Mouse (Mus musculus): ENCODE results near the gene Mapk8ip3.

Gene Mapk8ip3

DNA sequence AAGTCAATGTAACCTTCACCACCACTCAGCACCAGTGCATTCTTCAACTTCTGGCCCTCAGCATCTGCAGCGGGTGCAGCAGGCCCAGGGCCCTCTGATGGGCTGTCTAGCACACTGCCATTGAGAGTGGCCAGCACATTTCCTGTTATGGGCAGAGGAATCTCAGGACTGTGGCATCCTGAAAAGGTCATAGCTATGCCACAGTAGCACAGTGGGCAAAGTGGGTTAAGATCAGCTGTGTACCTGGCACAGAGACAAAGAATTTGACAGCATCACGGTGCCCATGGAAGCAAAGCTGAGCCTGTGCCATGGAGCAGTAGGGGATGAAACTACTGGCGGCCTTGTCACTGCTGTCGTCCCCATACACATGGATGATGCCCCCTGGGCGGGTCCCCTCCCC, 37.6 kb downstream of the Mapk8ip3 start:
- 60% methylated on average over 5 of the region's 5 CpGs for WGBS

DNA sequence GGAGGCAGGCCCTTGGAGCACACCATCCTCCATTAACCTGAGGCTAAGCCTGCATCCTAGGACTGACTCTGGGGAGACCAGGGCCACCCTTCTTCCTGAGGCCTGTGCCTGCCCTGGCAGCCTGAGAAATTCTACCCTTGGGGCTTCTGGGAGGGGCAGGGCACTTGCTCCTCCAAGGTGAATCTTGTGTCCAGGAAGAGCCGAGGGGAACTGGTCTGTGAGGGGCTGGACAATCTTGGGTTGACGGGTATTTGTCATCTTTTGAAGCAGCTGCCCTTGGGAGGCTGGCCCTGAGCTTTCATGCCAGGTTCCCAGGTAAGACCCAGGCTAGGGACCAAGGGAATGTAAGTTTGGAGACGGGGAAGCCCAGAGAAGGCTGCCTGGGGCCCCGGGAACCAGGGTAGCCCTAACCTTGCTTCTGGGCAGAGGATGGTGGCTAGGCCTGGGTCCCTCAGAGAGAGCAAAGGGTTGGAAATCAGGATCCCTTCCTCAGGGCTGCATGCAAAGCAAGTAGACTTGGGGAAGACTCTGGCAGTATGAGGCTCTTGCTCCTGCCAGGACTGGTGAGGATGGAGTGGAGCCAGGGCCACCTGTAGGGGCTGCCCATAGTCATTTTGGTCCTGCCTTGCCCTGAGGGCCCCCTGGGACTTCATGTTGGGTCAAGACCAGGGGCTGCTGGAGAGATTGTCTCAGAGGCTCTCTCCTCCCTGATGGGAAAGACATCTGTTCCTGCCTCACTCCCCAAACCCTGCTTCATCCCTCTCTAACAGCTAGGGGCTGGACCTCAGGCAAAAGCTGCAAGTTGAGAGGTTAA, 38.5 kb downstream of the Mapk8ip3 start:
- 73% methylated on average over 4 of the region's 4 CpGs for WGBS

DNA sequence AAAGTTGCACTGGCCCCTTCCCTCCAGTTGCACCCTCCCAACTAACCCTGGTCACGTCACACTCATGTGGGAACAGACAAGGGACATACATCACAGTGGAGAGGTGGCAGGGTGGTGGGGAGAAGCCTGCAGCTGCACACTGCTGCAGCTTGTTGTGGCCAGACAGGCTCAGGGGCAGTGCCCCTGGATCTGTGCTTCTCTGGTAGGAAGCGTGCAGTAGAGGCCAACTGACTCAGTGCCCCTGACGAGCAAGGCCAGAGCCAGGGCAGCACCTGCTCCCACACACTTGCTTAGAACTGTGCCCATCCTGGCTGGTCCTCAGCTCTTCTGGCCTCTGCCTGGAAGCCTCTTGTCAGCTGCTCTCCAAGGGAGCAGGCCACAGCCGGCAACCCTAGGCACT, 39.2 kb downstream of the Mapk8ip3 start:
- WGBS: 50% methylated on average over 4 of the region's 4 CpGs

DNA sequence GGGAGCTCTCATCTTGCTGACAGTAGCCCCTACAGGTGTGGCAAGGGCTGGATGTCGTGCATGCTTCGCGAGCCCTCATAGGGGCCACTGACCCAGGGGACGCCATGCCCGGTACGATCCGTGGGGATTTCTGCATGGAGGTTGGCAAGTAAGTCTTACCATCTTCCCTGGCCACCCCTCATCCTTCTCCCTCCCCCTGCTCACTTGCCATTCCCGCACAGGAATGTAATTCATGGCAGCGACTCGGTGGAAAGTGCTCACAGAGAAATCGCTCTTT, 39.8 kb downstream of the Mapk8ip3 start:
- 19% methylated on average over 11 of the region's 11 CpGs for WGBS

DNA sequence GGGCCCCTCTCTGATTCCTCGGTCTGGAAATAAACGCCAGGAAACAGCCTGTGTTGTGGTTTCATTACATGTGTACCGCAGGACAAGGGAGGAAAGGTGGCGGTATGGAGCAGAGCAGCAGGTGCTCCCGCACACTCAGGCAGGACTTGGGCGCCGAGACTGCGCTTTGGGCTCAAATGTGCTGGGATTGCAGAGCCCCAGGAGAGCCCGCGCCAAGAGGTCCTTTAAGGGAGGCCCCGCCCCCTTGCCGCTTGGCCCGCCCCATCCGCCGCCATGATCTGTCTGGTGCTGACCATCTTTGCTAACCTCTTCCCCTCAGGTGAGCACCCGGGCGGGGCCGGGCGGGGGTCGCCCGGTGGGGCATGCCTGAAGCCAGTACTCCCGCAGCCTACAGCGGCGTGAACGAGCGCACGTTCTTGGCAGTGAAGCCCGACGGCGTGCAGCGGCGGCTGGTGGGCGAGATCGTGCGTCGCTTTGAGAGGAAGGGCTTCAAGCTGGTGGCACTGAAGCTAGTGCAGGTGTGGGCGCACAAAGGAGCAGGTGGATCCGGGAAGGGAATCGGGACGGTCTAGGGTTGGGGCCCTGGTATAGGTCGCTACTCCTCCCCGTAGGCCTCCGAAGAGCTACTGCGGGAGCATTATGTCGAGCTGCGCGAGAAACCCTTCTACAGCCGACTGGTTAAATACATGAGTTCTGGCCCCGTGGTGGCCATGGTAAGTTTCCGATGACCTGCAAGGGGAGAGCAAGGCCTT, 40.4 kb downstream of the Mapk8ip3 start, which contains the start of gene Nme3:
Gene Nme3 (plus strand): TSS at position 260 of the 752 bp plus-strand sequence.
- whole genome bisulfite sequencing: under 1% methylated on average over 50 of the region's 50 CpGs

DNA sequence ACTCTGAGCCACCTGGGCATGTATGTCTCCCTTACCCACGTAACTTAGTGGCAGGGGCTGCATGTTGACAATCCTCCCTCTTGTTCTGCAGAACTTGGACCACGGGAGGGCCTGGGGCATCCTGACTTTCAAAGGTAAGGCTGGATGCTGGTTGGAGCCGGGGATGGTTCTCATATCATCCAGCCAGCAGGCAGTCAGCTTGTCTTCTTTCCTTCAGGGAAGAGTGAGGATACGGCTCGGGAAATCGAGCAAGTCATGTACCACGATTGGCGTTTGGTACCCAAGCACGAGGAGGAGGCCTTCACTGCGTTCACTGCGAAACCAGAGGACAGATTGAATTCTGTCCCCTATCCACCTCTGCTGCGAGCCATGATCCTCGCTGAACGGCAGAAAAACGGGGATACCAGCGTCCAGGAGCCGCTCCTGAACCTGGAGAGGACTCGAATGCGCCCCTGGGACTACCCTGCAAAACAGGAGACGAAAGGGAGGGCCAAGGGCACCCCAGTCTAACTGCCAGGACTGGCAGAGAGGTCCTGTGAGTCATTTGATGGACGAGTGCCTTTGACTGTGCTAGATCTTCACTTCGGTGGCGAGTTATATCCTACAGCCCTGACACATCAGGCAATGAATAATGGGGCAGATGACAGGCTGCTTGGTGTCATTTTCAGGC, 41.1 kb downstream of the Mapk8ip3 start:
- WGBS: 2% methylated on average over 23 of the region's 23 CpGs

DNA sequence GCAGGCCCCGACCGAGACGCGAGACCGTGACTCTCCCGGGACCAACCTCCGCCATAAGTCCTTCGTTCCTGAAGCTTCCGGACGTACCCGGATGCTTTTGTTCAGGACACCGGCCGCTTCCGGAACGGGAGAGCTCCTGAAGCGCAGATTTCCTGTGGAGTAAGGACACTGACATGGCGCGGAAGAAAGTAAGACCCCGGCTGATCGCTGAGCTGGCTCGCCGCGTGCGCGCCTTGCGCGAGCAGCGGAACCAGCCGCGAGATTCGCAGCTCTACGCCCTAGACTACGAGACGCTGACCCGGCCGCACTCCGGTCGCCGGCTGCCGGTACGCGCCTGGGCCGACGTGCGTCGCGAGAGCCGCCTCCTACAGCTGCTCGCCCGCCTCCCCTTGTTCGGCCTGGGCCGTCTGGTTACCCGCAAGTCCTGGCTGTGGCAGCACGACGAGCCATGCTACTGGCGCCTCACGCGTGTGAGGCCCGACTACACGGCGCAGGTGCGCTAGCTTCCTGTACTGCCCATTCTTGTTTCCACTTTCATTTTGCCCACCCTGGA, 41.7 kb downstream of the Mapk8ip3 start, which contains the start of the genes Eme2 and Mrps34:
Gene Eme2 (minus strand): TSS at position 93 of the 553 bp plus-strand sequence.
Gene Mrps34 (plus strand): TSS at position 122 of the 553 bp plus-strand sequence.
- under 1% methylated on average over 62 of the region's 62 CpGs for WGBS

DNA sequence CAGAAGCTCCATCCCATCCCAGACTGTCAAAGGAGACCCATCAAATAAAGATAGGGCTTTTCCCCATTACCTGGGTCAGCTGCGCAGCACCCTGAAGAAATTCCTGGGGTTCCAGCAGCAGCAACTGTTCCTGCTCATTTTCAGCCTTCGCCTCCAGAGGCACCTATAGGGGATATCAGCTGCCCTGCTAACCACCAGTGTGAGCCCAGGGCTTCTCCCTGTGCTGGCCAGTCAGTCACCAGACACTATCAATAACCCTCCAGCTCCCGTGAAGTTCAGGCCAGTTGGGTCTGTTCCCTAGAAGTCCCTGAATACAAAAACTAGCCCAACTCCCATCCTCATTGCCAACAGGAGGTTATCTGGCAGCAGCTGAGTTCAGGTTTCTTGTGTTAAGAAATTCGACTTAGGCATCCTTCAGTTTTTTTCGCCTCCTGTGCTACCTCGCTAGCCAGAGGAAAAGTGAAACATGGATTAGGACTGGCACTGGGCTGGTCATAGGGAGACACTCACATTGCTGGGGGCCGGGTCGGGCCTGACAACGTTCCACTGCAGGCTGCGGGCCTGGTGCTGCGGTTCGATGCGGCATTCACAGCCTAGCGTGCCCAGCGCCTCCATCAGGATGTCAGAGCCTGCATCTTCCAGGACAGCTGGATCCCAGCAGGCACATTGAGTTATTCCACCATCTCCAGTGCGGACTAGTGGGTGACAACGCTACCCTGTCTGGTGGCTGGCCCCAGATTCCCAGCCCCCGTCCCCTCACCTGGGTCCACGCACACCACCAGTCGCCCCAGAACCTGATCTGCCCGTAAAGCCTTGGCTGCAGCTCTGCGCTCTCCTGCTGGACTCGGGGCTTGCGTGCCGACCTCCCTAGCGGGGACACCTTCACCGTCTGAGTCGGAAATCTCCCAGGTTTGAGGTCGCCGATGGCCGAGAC, 42.4 kb downstream of the Mapk8ip3 start:
- 10% methylated on average over 31 of the region's 31 CpGs for WGBS

DNA sequence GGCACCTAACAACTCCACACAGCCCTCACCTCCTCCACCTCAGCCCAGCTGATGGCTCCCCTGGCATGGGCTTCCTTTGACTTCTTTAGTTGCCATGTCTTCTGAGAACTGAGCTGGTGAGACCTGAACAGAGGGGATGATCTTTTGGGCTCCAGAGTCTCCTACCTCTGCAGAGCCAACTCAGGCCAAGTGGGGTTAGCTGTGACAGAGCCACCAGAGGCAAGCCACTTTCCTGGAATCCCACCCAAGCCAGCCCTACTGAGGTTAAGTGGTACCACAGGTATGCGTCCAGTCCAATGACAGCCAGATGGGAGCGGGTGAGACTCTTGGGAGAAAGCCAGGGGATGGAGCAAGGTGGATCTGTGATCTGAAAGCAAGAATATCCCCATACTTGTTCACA, 43.5 kb downstream of the Mapk8ip3 start:
- WGBS: 91% methylated on average over 2 of the region's 2 CpGs

DNA sequence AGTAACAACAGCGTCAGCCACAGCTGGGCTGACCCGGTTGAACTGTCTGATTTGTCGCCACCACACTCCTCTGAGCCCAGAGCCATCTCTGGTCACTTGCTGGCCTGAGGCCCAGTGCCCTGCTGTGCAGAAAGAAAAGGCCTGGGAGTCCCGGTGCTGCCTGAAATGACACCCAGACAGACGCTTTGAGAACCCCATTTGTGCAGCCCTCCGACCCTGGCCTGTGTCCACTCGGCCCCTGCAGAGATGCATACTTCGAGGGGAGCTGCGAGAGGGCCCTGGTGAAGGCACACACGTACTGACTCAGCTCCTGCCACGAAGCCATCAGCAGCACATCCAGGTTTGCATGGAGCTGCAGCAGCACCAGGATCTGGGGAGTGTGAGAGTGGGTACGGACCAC, 44.0 kb downstream of the Mapk8ip3 start:
- WGBS: 73% methylated on average over 12 of the region's 12 CpGs

DNA sequence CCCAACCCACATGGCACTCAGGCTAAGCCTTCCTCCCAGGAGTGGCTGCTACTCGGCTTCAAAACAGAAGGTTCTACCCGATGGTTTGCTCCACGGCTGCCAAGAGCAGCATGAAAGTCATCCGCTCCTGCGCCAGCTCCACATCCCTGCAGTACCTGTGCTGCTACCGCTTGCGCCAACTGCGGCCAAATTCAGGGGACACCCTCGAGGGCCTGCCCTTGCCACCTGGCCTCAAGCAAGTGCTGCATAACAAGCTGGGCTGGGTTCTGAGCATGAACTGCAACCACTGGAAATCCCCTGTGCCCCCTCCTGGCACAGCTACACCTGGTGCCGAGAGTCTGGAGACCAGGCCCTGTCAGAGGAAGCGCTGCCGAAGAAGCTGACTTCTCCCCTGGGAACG, 45.5 kb downstream of the Mapk8ip3 start:
- WGBS: 63% methylated on average over 13 of the region's 13 CpGs

DNA sequence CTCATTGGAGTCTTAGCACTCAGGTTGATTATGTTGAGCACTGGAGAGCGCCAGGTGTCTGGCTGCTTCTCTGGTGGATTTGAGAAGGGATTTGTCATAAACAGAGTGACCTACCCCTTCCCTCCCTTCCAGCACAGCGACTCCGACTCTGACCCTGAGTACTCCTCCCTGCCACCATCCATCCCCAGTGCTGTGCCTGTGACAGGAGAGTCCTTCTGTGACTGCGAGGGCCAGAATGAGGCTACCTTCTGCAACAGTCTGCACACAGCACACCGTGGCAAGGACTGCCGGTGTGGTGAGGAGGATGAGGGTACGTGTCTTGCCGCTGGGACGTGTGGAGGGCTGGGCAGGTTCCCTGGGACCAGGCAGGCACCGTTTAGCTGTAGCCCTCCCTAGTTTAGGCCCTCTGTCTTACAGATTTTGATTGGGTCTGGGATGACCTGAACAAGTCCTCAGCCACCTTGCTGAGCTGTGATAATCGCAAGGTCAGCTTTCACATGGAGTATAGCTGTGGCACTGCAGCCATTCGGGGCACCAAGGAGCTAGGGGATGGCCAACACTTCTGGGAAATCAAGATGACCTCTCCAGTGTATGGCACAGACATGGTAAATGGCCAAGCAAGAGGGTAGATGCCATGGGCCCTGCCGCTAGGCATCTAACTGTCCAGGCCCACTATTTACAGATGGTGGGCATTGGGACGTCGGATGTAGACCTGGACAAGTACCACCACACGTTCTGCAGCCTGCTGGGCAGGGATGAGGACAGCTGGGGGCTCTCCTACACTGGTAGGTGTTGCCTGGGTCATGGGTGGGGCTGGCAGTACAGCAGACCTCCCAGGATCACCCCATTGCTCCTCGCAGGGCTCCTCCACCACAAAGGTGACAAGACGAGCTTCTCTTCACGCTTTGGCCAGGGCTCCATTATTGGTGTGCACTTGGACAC, 46.4 kb downstream of the Mapk8ip3 start:
- WGBS: 79% methylated on average over 19 of the region's 19 CpGs

DNA sequence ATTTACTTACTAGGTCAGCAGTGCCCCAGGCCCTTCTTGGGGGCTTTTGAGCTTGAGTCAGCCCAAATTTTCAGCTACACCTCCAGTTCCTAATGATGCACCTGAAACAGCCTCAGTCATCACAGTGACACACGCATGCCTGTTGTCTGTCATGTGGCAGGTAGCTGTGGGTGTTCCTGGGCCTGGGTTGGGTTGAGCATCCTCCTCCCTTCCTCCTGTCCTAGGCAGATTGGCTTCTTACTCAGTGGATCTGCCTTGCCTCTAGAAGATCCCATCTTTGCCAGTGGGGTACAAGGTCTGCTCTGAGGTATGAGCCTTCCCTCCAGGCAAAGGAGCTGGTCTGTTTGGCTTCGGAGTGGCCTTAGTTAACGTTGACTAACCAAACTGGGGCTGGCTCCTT, 47.9 kb downstream of the Mapk8ip3 start:
- WGBS: 74% methylated on average over 3 of the region's 3 CpGs

DNA sequence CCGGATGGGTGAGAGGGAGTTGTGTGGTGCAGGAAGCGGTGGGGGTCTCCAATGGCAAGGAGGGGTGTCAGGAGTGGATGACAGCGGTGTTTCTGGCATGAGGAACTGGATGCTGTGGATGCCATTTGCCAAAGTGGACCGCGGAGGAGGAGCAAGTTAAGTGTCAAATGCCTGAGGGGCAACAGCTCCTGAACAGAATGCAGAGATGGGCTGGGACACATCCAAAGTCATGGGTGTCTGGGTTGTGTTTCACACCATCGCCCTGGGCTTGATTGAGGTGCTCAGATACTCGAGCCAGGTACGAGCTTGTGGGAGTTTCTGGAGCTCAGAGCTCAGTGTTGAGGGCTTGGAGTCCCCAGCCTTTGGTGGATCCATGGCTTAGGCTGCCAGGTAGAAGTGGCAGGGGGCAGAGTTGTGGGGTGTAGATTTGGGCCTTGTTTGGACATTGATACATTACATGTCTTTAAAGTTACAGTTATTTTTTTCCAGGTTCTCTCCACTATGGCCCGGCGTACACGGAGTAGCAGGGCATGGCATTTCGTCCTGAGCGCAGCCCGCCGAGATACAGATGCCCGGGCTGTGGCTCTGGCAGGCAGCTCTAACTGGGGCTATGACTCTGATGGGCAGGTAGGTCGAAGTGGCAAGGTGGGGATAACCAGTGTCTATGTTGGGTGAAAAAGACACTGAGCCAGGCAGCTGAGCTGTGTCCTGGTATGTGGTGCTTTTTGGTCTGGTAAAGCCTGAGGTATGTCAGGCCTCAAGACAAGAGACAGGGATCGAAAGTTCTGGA, 49.3 kb downstream of the Mapk8ip3 start:
- 55% methylated on average over 18 of the region's 18 CpGs for WGBS

DNA sequence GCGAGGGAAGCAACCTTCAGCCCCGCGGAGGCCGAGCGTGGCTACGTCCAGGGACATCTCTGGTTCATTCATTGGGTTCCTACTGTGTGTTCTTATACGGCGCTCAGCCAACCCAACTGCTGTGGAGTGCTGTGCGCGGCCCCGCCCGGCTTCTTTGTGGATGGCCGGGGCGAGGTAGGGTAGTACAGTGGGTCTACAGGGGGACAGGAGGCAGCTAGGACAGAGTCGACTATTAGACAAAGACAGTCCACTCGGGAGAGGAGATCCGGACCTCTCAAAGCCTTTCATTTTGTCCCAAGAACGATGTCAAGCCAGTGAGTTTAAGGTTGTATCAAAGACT, 49.9 kb downstream of the Mapk8ip3 start:
- WGBS: under 1% methylated on average over 18 of the region's 18 CpGs

DNA sequence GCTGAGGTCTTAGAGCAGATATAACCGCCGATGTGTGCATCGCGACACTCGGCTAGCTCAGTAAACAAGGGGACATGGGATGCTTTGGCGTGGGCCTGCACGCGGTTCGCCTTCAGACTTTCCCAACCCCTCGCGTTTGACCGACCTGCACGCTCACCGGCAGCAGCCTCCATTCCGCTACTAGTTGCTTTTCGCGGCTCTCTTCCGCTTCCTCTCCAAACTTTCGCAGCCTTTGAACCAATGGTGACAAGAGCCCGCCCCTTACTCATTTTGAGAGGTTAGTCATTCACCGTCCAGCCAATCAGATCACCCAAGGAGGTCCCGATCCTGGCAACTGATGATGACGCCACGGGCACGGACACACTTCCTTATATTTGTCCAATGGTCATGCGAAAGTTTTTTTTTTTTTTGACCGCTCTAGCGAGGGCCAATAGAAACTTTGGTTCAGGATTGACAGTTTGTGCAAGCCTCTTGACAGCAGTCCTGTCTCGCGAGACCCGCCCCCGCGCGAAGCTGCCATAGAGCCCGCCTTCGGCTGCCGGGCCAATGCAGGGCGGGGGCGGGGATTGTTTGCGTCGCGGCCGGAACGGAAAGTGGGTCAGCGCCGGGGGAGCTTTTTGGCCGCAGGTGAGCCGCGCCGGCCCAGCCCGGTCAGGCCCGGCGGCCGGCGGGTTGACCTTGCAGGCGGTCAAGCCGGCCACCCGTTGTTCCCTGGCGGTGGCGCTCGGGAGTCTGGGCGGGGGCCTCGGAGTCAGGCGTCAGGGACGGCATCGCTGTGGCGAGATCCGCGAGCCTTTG, 50.4 kb downstream of the Mapk8ip3 start, which contains the start of the genes Nubp2 and Spsb3:
Gene Nubp2 (minus strand): TSS at position 216 of the 798 bp plus-strand sequence.
Gene Spsb3 (plus strand): TSS at position 510 of the 798 bp plus-strand sequence.
- under 1% methylated on average over 69 of the region's 69 CpGs for WGBS

DNA sequence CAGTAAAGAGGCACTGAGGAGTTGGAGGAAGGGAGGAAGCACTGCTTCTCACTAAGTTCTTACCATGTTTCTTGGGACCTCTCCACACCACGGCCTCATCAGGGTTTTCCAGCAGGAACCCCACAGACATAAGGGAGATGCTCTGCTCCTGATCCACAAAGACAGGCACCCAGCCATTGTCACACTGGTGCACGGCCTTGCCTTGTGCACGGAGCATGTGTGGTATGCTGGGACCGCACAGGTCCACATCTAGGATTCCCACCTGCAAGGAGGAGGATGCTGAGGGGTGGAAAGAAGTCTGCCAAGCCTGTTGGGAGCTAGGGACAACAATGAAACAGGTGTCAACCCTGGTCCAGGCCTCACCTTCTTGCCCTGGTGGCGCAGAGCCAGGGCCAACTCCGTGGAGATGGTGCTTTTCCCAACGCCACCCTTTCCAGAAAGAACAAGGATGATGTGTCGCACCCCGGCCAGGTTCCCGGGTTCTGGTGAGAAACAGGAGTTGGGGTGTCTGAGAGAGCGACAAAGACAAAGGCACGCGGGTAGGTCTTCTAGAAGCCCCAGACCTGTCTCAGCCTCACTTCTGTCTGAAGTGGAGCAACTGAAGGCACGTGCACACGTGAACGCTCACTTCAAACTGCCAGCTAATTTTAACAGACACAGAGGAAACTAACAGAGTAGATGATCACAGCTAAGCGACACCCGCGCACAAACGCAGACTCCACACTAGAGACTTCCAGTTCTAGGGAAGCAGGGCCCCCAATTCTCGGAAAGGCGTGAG, 51.2 kb downstream of the Mapk8ip3 start:
- WGBS: 22% methylated on average over 22 of the region's 22 CpGs

Measured in cerebral cortex, adult 2 months (tissue).